In the genomic region with DNA sequence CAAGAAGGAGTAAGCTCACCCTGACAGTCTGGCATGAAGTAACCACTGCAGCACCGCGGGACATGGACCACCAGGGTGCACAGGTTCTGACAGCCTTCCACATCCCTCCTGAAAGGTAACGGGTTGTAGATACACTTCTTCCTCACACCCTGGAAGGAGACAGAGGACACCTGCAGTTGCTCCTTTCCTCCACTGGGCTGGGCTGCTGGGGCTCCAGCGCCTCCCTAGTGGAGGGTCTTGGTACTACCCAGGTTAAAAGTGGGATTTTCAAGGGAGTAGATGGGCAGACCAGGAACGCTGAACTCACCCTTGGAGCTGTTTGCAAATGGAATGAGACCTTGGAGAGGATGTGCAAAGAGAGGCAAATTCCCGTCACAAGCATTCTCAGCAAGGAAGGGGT, we compare ENCODE assay signal across 13 mouse cellular contexts.
DNase-seq lines count a peak whose midpoint lies in the region; ATAC-seq and TF ChIP-seq lines count a peak whose summit lies in the region.
"Had no signal": no experiment of that assay in that cellular context is flagged by ENCODE, and none has a peak within 500 bp of the region (broad histone marks: within the 10 kb centered on the region; RNA-seq: fewer than 3 reads in every experiment).

No protein-coding gene starts in this region.

- H3K9me3 ChIP-seq in ES-E14 (ENCODE audit: control insufficient read depth, insufficient read depth, low read depth, low read length), result no peaks in the 10 kb centered on the region
- H3K9me3 ChIP-seq in forebrain, embryonic 14.5 days (replicated peaks; ENCODE audit: control insufficient read depth, low read length), result no peaks in the 10 kb centered on the region
- H3K9me3 ChIP-seq: embryonic facial prominence, embryonic 12.5 days; forebrain, embryonic 15.5 days had no signal

- TF ChIP-seq CTCF in layer of hippocampus, adult 2 months (conservative IDR thresholded peaks at IDR 0.05), result peak; percentile 67

- H3K4me3 ChIP-seq in layer of hippocampus, adult 2 months, result no peak overlapping the region
- H3K4me3 ChIP-seq in ES-E14 (ENCODE audit: insufficient read depth in 1 of 2, low read depth in 1 of 2, low read length in 2 of 2, poor library complexity in 1 of 2, severe bottlenecking in 1 of 2), result no peak overlapping the region
- no peak overlapping the region for H3K4me3 ChIP-seq in forebrain, embryonic 14.5 days (ENCODE audit: low read depth, low read length)
- H3K4me3 ChIP-seq: embryonic facial prominence, embryonic 12.5 days; forebrain, embryonic 15.5 days had no signal

- no peak overlapping the region for H3K9ac ChIP-seq in ES-E14 (ENCODE audit: insufficient read depth, low read depth, low read length, poor library complexity, severe bottlenecking)
- no peak overlapping the region for H3K9ac ChIP-seq in forebrain, embryonic 14.5 days (ENCODE audit: low read length)
- H3K9ac ChIP-seq: embryonic facial prominence, embryonic 12.5 days; forebrain, embryonic 15.5 days had no signal

- H3K27ac ChIP-seq in layer of hippocampus, adult 2 months, result no peak overlapping the region
- no peak overlapping the region for H3K27ac ChIP-seq in ES-E14 (ENCODE audit: insufficient read depth, low read depth, low read length, poor library complexity, severe bottlenecking)
- no peak overlapping the region for H3K27ac ChIP-seq in forebrain, embryonic 14.5 days (ENCODE audit: low read depth, low read length)
- H3K27ac ChIP-seq: embryonic facial prominence, embryonic 12.5 days; forebrain, embryonic 15.5 days had no signal

- no peaks in the 10 kb centered on the region for H3K27me3 ChIP-seq in forebrain, embryonic 14.5 days (replicated peaks; ENCODE audit: control insufficient read depth, insufficient read depth, low read length)
- H3K27me3 ChIP-seq: embryonic facial prominence, embryonic 12.5 days; forebrain, embryonic 15.5 days had no signal

- WGBS in forebrain, embryonic 14.5 days, result 92% methylated on average over 6 of the region's 6 CpGs

- H3K4me2 ChIP-seq in forebrain, embryonic 14.5 days (ENCODE audit: low read length), result no peak overlapping the region
- H3K4me2 ChIP-seq: embryonic facial prominence, embryonic 12.5 days; forebrain, embryonic 15.5 days; midbrain, embryonic 11.5 days had no signal

- in situ Hi-C loops in ES-E14 (cut with MboI; ENCODE audit: low sequenced_read_pairs in 2 of 2, unreplicated experiment in 2 of 2), result no loop called here

- no peaks in the 10 kb centered on the region for H3K36me3 ChIP-seq in ES-E14 (ENCODE audit: control insufficient read depth, insufficient read depth, low read length, poor library complexity, severe bottlenecking)
- H3K36me3 ChIP-seq in forebrain, embryonic 14.5 days (ENCODE audit: control insufficient read depth, insufficient read depth, low read length), result no peaks in the 10 kb centered on the region
- H3K36me3 ChIP-seq: embryonic facial prominence, embryonic 12.5 days; forebrain, embryonic 15.5 days had no signal

- DNase-seq in layer of hippocampus, adult 2 months (ENCODE audit: low spot score in 2 of 2), result no peak
- DNase-seq in layer of hippocampus, postnatal 36 days, result no peak
- peak; percentile 8 to 14 for DNase-seq in B cell, adult 2 months
- DNase-seq in ES-E14 (ENCODE audit: low read depth, low spot score), result peak; percentile 27
- DNase-seq in right cerebral cortex, adult 2 months (ENCODE audit: low spot score in 2 of 2), result no peak
- DNase-seq in forebrain, embryonic 14.5 days (ENCODE audit: low spot score), result no peak
- DNase-seq: adrenal gland, postnatal 25 days; cerebellum, adult 2 months; thymus, postnatal 25 days had no signal

- no peaks in the 10 kb centered on the region for H3K4me1 ChIP-seq in ES-E14 (ENCODE audit: control insufficient read depth in 2 of 2, insufficient read depth in 2 of 2, low read length in 2 of 2, poor library complexity in 1 of 2)
- H3K4me1 ChIP-seq in forebrain, embryonic 14.5 days (ENCODE audit: control insufficient read depth, insufficient read depth, low read length), result no peaks in the 10 kb centered on the region
- H3K4me1 ChIP-seq: embryonic facial prominence, embryonic 12.5 days; forebrain, embryonic 15.5 days had no signal

- ATAC-seq in erythroblast, adult 5-6 weeks (replicated peaks; ENCODE audit: low FRiP score, poor library complexity, severe bottlenecking), result peak; percentile 60; the same call in 1 of the 2 replicates
- no peak for ATAC-seq in forebrain, embryonic 14.5 days
- ATAC-seq: forebrain, embryonic 15.5 days had no signal

TF ChIP-seq in ES-E14, 5 proteins besides CTCF, POLR2A, EP300 and RAD21:
- TF ChIP-seq ZNF384 (IDR thresholded peaks at IDR 0.05; ENCODE audit: low read depth, low read length) (no peak), ZC3H11A (IDR thresholded peaks at IDR 0.05; ENCODE audit: borderline replicate concordance, low read depth, low read length) (no peak), MAFK (IDR thresholded peaks at IDR 0.05; ENCODE audit: insufficient read depth, low read depth, low read length) (no peak), CHD2 (IDR thresholded peaks at IDR 0.05; ENCODE audit: low read depth, low read length) (no peak), HCFC1 (IDR thresholded peaks at IDR 0.05; ENCODE audit: borderline replicate concordance, insufficient read depth, low read length) (no peak)

Comparison
In these comparisons a context has a peak if more than half of its experiments do, and no peak if none do; other contexts are left out.
1. DNase-seq: peak in B cell, adult 2 months (2 of 2) and ES-E14 (single experiment); none in layer of hippocampus, adult 2 months (0 of 2), layer of hippocampus, postnatal 36 days (0 of 2), right cerebral cortex, adult 2 months (0 of 2) and forebrain, embryonic 14.5 days (single experiment).